Mouse (Mus musculus) lung, postnatal 36 days (tissue): ENCODE data around the gene Atp13a1.

Experiments
- DNase-seq: peaks from one replicate; pipeline ENCODE4 v3.0.0; 2022; ENCODE audit warnings: mixed read lengths

Atp13a1 gene

GRCm38 (mm10) chr8:69850926-69851506 lies 60.1 kb downstream of the Atp13a1 start:
- DNase-seq = no peak

- no peak for DNase-seq
These were observed 62.9 kb downstream of the Atp13a1 start for GRCm38 (mm10) chr8:69853869-69854268.
